Mouse (Mus musculus) kidney, adult 8-10 months (tissue): Measurements from ENCODE around the gene Mfsd6l.

Experiments
- DNase-seq, 2 experiments: peaks; one replicate each; pipeline ENCODE4 v3.0.0; 2022

Gene Mfsd6l

DNA sequence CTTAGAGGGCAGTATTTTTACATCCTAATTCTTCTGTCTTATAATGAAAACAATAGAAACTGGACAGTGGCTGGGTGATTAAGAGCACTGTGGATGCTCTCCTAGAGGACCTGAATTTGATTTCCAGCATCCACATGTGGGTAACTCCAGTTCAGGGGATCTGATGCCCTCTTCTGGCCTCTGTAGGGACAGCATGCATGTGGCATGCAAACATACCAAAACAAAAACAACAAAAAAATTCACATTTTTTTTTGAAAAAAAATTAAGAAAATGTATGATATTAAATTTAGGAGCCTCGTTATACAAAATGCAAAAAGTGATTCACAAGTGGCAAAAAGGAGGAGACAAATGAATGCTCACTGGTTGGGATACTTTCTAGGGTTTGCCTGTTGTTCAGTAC is 3.6 kb downstream of the Mfsd6l start:
- no peak for DNase-seq

DNA sequence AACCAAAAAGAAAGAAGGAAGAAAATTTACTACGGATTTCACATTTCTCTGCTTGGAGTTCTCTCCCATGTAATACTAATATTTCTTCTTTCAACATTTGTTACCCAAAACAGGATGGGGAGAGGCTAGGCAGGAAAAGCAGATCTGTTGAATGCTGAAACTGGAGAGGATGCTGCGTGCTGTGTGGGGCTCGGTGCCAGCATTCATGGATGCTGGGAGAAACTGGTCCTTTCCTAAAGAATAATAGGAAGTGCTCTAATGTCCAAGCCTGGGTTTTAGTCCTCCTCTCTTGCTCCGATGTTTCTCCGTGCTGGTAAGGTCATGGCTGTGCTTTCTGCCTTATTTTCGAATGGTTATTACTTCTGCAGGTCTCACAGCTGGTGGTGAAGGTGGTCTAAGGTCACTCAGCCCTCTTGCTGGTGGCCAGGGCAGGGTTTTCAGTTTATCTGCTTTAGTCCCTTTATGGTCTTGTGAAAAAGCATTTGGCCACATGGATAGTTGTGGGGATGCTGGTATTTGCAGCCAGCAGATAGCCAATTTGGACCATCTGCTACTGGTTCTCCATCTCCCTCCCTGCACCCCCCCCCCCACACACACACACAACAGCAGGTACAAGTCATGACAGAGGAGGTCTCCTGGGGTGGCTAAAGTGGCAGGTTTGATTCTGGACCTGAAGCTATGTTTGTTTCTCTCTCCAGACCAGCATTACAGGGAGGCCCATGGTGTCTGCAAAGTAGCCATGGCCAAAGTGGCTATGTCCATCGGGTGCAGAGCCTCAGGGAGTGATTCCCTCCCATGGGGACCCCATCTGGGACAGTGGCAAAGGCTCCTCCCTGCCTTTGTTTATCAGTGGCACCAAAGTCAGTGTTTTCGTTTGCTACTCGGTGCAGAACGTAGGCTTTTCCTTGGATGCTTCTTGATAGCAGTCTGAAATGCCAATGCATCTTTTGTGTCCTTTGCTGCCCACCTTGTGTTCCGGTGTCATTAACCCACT is 6.3 kb downstream of the Mfsd6l start:
- no peak for DNase-seq

DNA sequence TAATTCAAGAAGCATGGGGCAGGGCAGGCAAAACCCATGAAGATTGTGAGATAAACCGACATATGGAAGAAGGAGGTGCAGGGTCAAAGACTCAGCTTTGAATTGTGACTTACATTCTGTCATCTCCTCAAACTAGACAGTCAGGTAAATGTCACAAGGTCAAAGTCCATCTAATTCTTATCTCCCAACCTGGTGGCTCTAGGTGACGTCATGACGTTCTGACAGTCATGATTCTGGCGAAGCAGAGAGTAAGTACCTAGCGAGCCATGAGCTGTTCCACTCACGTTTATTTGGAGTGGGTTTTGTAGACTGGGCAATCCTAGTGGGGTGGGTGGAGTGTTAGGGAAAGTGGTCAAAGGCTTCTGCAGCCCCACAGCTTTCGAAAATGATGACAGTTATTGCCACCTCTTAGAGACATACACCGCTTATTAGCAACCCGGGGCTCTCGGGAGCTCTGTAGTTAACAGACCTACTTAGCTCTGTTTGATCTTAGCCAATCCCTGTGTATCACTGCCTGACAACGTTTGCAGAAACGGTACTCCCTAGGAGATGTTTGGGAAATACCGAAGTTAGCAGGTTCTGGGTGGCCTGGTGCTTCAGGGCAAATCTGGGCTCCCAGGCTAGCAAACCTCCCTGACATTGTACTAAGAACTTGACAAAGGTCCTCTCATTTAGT is 8.5 kb downstream of the Mfsd6l start:
- DNase-seq = no peak

DNA sequence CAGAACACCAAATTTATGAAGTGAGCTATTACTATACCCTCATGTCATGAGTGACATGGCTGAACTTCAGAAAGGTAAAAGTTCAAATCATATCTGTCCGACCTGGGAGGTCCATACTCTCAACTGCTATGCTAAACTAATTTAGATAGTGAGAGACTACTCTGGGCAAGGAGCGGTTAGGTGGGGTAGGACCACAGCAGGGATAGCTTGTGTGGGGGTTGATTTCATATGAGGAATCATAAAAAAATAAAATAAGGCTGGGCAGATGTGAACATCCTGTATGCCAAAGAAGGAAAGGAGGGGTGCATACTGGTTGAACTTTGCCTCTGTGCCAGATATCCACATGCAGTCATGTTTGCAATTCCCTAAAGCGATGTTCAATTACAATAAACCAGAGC is 9.0 kb downstream of the Mfsd6l start:
- no peak for DNase-seq

DNA sequence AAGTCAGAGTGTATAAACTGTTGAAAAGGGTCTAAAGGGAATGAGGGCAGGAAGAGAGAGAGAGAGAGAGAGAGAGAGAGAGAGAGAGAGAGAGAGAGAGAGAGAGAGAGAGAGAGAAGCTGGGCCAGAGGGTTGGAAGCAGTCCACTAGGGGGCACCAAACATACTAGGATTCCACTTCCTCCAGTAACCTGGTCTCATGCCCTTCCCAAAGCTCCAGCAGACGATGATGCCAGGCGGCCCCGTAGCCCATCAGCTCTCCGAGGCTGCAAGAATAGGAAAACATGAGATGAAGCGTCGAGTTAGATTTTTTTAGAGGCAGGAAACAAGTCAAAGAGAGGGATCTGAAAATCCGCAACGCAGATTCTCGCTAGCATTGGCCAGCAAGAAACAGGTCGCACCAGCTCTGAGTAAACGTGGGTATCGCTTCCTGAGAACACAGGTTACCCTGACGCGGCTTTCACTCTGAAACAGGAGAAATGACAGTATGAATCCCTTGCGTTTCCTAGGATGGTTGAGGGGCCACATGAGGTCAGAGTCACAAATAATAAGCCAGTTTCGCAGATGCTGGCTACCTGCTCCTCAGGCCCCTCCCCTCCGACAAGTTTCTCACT is 10.6 kb downstream of the Mfsd6l start:
- peak; percentile 55 to 70 for DNase-seq

DNA sequence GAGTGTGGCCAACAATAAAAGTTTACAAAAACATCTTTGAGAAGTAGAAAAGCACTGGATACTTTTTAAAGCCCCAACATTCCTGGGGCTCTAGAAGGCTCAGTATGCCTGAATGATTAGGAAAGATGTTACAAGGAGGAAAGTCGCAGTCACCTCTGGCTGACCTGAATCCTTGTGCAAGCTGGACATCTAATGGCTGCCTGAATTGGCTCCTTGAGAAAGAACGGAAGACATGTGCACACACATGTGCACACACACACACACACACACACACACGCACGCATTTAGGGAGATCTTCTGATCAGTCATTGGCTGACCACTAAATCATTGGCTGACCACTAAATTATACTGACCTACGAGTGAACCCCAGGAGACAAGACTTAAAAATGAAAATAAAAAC is 14.9 kb downstream of the Mfsd6l start:
- no peak for DNase-seq

DNA sequence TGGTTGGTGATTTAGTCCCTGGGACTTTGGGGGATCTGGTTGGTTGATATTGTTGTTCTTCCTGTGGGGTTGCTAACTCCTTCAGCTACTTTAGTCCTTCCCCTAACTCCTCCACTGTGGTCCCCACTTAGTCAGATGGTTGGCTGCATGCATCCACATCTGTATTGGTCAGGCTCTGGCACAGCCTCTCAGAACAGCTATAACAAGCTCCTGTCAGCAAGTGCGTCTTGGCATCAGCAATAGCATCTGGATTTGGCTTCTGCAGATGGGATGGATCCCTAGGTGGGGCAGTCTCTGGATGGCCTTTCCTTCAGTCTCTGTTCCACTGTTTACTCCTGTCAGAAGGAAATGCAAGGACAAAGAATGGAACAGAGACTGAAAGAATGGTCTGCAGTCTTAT is 21.1 kb downstream of the Mfsd6l start:
- DNase-seq = no peak

DNA sequence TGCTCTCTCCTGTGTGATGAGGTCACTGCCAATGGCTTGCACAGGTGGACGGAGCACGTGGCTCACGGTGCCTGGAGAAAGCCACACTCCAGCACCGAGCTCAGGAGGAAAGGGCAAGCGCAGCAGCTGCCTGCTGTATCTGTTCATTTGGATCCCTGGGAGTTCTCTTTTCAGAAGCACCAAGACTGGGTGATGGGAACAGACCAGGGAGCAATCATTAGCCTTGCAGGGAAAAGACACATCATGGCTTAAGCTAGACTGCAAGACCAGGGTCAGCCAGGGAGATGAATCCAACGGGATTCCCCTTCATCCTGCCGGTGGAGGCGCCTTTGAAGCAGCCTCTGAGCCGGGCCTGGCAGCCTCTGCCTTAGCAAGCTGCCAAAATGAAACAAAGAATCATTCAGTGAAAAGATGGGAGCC is 23.5 kb downstream of the Mfsd6l start:
- DNase-seq = no peak

DNA sequence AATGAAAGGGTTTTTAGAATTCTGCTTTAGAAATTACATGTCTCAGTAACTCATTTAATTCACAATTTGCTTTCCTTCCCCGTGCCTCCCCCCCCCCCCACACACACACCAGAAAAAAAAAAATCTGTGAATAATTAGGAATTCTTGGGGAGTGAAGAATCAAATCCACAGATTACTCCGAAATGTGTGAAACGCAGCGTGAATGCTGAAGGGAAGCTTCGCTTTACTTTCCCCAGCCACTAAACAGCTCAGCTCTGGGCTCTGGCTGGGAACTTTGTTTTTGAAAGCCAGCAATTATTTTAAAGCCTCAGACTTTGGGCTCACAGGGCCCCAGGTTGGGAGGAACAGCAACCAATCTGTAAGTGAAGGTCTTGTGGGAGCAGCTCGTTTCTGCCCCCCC is 24.6 kb downstream of the Mfsd6l start:
- DNase-seq = no peak

DNA sequence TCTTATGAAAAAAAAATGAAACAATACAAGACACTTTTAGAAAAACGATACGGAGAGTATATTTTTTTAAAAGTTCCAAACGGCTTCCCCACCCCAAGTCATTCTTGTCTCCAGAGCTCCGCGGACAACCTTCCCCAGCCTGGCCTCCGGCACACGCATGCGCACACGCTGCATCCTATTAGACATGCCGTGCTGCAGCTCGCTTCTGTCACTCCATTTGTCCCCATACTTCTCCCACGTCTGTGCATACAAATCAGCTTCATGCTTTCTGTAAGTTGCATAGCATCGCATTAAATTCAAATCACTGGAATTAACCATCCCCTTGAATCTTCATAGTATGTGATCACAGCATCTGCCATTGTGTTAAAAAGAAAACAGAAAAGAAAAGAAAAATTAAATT is 27.2 kb downstream of the Mfsd6l start:
- no peak for DNase-seq

DNA sequence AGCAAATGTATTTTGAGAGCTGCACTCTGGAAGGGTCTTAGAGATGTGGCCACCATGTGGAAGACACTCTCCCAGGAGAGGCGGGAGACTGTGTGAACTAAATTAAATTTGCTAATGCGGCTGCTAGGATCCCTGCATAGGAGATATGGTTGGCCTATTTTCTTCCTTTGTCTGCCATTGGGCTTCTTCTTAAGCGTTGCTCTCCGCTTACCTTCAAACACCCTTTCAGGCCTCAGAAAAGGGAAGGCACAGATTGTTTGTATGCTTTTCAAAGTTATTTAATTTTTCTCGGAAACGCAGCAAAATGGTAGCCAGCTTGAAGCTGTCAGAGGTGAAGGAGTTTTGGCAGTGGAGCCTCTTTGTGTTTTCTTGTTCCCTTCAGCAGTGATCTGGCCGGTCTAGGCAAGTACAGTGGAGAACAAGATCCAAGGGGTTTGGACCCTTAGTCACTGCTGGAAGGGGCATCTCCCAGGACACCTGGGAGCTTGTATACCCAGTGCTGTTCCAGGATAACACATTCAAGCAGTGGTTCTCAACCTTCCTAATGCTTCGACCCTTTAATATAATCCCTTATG is 28.0 kb downstream of the Mfsd6l start:
- no peak for DNase-seq

DNA sequence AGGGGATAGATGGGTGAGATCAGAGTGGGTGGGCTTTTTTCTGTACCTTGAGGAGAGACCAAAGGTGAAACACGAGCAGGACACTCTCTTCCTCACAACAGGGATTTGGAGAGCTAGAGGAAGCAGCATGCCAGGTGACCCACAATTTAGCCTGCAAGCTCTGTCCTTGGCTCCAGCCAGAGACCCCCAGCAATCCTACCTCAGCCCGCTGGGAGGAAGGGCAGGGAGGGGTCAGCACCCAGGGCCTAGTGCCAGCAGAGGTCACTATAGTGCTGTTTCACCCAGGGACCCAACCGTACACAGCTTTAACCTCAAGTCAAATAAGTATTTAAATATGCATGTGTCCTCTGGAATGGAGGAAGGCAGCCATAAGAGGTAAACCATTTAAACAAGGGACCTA is 29.9 kb downstream of the Mfsd6l start:
- peak in 1 of 2 experiments; percentile 15 for DNase-seq

DNA sequence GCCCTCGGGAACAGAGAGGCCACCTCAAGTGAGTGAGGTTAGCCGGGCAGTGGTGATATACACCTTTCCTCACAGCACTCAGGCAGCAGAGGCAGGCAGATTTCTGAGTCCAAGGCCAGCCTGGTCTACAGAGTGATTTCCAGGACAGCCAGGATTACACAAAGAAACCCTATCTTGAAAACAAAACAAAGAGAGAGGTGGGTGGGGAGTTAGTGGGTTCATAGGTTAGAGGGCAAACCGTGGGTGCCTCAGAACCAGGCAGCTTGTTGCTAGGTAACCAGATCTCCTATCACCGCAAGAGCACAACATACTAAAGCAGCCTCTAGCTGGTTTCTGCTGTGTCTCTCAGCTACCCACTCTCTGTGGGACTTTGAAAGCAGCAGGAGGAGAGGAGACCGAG is 30.7 kb downstream of the Mfsd6l start, which contains the start of gene Ccdc42:
Ccdc42 (plus strand) TSS at position 301 of the 400 bp plus-strand sequence.
- no peak for DNase-seq

DNA sequence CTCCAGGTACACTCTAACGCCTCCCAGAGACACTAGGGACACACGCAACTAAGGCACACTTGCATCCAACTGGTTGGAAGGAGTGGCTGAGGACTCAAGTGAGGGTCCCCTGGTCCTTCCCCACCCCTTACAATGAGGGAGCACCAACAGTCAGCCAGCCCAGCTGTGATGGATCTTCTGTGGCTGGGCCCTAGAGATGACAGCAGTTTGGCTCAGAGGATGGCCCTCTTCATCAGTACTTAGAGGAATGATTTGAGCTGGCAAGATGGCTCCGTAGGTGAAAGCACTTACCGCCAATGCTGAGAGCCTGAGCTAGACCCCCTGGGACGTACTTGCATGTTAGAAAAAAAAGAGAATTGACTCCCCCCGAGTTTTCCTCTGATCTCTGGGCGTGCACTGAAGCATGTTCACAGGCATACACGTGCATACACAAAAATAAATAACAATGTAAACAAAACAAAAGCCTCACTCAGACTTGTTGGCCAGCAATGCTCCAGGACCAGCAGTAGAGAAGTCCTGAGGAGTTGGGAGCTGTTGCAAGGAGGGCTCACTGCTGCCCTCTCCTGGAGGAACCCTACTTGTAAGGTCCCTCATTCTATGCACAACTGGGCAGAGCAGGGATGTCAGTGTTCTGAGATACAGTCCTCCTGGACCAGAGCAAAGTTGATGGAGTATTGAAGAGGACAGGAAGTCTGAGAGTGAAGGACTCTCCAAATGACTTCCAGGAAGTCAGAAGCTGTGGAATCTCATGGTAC is 33.2 kb downstream of the Mfsd6l start:
- DNase-seq = peak; percentile 72 to 88

DNA sequence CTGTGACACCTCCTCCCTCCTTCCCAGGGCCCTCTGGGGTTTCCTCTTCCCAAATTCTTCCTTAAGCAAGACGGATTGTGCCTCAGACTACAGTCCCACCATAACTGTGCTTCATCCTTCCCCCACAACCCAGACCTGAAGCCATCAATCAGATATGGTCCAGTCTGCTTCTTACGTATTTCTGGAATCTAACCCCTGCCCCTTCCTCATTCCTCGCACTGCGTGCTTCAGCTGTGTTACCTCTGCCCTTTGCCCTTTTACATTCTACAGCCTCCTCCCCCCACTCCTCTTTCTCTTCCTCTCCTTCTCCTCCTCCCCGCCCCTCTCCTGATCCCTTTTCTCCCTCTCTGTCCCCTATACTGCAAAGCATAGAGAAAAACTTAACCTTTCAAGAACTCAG is 35.7 kb downstream of the Mfsd6l start:
- no peak for DNase-seq

DNA sequence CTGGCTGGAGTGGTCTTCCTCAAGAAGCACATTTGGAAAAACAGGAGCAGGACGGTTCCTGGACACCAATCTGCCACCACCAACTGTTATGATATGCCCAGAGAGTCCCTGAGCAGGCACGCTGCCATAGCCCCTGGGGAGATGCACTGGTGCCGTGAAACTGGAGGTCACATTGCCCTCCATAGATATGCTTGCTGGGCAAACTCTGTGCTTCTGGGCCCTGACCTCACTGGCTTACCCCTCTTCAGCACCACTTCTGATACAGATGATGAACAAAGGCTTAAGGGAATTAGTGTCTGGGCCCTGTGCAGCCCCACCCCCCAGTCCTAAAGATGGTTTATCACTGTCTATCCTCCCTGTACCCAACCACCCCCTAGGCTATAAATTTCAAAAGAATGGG is 37.3 kb downstream of the Mfsd6l start:
- DNase-seq = no peak

DNA sequence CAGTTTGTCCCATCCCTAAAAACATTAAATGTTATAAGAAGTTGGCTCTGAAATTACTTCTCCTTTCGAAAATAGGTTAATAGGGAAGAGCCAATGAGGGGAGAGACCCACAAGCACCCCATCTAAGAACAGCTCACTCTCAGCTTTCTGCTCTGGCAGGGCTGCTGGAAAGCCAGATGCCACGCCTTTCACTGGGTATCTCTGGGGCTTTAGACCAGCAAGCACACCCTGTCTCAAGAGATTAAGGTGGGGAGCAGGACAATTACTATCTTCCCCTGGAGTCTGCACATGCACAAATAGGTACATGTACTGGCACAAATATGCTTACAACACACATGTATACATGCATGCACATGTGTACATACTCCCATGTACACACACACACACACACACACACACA is 41.9 kb downstream of the Mfsd6l start:
- no peak for DNase-seq

DNA sequence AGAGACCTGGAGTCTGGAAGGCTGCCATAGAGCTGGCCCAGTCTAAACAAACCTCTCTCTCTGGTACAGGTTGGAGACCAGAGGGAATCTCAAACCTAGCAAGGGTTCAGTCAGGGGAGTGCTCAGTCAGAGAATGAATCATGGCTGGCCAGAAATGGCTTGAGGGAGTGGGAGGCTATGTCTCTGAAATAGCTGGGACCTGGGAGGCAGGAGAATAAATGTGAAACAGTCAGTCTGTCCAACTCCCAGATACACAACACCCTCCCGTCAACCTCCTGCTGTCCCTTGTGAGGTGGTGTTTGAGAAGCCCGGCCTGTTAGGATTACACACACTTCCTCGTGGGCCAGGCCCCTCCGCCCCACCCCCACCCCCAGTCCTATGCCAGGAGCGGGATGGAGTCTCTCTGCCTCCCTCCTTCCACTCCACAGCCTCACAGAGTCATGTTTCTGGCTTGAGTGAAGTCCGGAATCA is 44.6 kb downstream of the Mfsd6l start:
- no peak for DNase-seq

DNA sequence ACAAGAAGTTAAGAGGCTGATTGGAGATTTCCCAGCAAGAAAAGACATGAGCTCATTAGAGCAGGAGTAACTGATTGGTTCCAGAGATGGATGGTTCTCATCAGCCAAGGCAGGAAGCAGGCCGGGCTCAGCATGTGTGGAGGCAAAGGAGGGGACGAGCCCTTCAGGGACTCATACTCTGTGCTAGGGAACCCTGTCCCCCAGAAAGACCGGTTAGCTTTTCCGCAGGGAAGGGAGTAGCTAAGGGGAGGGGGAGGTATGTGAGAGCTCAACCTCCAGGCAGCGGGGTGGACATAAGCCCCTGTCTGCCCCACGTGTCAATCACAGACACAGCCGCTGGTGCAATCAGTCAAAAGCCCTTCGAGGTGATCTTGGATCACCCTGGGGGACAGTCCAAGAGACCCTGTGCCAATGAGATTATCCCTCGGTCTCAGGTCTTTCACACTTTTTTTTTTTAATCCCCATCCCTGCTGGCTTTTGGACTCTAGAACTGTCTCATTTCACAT is 45.6 kb downstream of the Mfsd6l start:
- no peak for DNase-seq

DNA sequence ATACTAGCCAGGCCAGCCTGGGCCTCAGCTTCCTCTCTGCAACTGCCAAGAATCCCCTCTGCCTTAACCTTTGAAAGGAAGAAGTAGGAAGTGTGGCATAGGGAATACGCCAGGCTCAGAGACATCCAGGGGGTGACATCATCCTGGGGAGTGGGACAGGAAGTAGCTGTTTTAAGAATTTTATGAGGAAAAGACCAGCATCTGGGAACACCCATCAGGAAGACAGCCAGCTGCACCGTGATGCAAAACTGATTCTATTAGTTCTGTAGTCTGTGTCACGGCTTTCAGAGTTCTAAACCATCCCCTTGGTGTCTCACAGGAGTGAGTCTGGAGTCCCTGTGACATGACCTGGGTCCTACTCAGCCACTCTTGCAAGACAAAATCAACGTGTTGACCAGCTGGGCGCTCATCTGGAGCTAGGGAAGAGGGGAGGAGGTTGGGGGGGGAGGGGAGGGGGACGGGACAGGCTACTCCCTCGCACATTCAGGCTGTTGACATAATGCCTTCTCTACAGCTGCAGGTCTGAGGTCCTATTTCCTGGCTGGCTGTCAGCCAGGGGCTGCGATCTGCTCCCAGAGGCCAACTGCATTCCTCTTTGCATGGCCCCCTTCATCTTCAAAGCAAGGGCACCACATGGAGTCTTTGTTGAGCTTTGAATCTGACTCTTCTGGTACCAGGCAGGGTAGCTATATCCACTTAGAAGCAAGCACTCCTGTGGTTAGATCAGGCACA is 46.4 kb downstream of the Mfsd6l start:
- DNase-seq = no peak

DNA sequence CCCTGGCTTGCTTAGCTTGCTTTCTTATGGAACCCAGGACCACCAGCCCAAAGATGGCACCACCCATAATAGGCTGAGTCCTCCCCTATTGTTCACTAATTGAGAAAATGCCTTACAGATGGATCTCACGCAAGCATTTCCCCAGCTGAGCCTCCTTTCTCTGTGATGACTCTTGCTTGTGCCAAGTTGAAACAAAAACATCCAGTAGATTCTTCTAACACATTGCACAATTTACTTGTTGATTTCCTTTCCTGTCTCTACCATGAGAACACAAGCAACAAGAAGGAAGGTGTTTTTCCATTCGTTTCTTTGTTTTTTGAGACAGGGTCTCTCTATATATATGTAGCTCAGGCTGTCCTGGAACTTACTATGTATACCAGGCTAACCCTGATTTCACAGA is 51.1 kb downstream of the Mfsd6l start:
- no peak for DNase-seq
